Mouse (Mus musculus) naive thymus-derived CD4-positive, alpha-beta T cell, adult 2 months (primary cell): ENCODE data around the gene Abracl.
A peak's percentile ranks its signal among the peaks of the same experiment; 100 is the strongest.

Experiments
- DNase-seq: peaks from one replicate; pipeline ENCODE4 v3.0.0-alpha.2; 2011; ENCODE audit warnings: low read depth

The Abracl gene

GRCm38 (mm10) chr10:18022741-18023347 lies at the start of gene Abracl:
Gene Abracl, minus strand, starts transcription at chr10:18023288.
- peak; percentile 87 for DNase-seq

GRCm38 (mm10) chr10:18072871-18073270 lies 49.8 kb upstream of the Abracl start:
- DNase-seq, result no peak

- DNase-seq, result peak; percentile 24
These were observed 47.5 kb upstream of the Abracl start for GRCm38 (mm10) chr10:18070616-18071015.

GRCm38 (mm10) chr10:18070144-18070543 lies 47.1 kb upstream of the Abracl start:
- DNase-seq, result no peak

- DNase-seq, result no peak
These were observed 46.5 kb upstream of the Abracl start for GRCm38 (mm10) chr10:18069576-18069975.

- no peak for DNase-seq
These were observed 45.8 kb upstream of the Abracl start for GRCm38 (mm10) chr10:18068880-18069279.

GRCm38 (mm10) chr10:18067761-18068446 lies 44.8 kb upstream of the Abracl start:
- DNase-seq, result no peak

GRCm38 (mm10) chr10:18066031-18066439 lies 42.9 kb upstream of the Abracl start:
- DNase-seq, result no peak

- DNase-seq, result no peak
These were observed 41.6 kb upstream of the Abracl start for GRCm38 (mm10) chr10:18064606-18065228.

GRCm38 (mm10) chr10:18061533-18061932 lies 38.4 kb upstream of the Abracl start:
- DNase-seq, result no peak

GRCm38 (mm10) chr10:18060778-18061177 lies 37.7 kb upstream of the Abracl start:
- DNase-seq, result no peak

- DNase-seq, result no peak
These were observed 36.7 kb upstream of the Abracl start for GRCm38 (mm10) chr10:18059807-18060206.

GRCm38 (mm10) chr10:18058681-18059338 lies 35.7 kb upstream of the Abracl start:
- DNase-seq, result no peak

GRCm38 (mm10) chr10:18056391-18056745 lies 33.3 kb upstream of the Abracl start:
- peak; percentile 23 for DNase-seq

GRCm38 (mm10) chr10:18055696-18056390 lies 32.8 kb upstream of the Abracl start, which contains the start of gene Reps1:
Gene Reps1, plus strand, starts transcription at chr10:18055861.
- DNase-seq, result peak; percentile 43

GRCm38 (mm10) chr10:18055009-18055695 lies 32.1 kb upstream of the Abracl start:
- peak; percentile 89 for DNase-seq

GRCm38 (mm10) chr10:18047380-18048146 lies 24.5 kb upstream of the Abracl start:
- DNase-seq, result peak; percentile 44

- no peak for DNase-seq
These were observed 23.3 kb upstream of the Abracl start for GRCm38 (mm10) chr10:18046380-18046779.

- DNase-seq, result no peak
These were observed 13.8 kb upstream of the Abracl start for GRCm38 (mm10) chr10:18036849-18037248.

- DNase-seq, result no peak
These were observed 11.3 kb upstream of the Abracl start for GRCm38 (mm10) chr10:18034408-18034807.

- peak; percentile 77 for DNase-seq
These were observed 776 bp downstream of the Abracl start for GRCm38 (mm10) chr10:18022312-18022711.
